Mouse (Mus musculus) hindbrain, postnatal 0 days (tissue): ENCODE data around the gene Plcb4. TPM values are rescaled to one million over a fixed set of nuclear protein-coding genes. Genes with fewer than 3 reads are reported as not detected.

Experiments
- ATAC-seq: fragments of 200-750 bp; cut with Nextera tagmentation; 2 replicates; pipeline ENCODE4 v1.8.0; 2017; ENCODE audit warnings: mild to moderate bottlenecking, moderate TSS enrichment, moderate library complexity
- DNase-seq: peaks from one replicate; pipeline ENCODE4 v3.0.0-alpha.2; 2015; ENCODE audit warnings: low spot score
- H3K27ac ChIP-seq: fragments of 300-500 bp; sonication (generic); 2 replicates; pipeline ENCODE4 v1.5.1; 2014; ENCODE audit warnings: mild to moderate bottlenecking
- H3K27me3 ChIP-seq: fragments of 300-500 bp; sonication (generic); 2 replicates; pipeline ENCODE4 v1.6.1; 2014; ENCODE audit warnings: low read length, mixed read lengths; ENCODE audit not compliant: insufficient read depth
- H3K36me3 ChIP-seq: fragments of 300-500 bp; sonication (generic); 2 replicates; pipeline ENCODE4 v1.6.1; 2014; ENCODE audit warnings: low read length, mixed read lengths; ENCODE audit not compliant: insufficient read depth
- H3K4me1 ChIP-seq: fragments of 300-500 bp; sonication (generic); 2 replicates; pipeline ENCODE4 v1.6.1; 2014; ENCODE audit warnings: antibody characterized with exemption, low read length, mixed read lengths; ENCODE audit not compliant: insufficient read depth
- H3K4me2 ChIP-seq: fragments of 300-500 bp; sonication (generic); 2 replicates; pipeline ENCODE4 v1.6.1; 2014; ENCODE audit warnings: low read depth, mild to moderate bottlenecking, low read length, moderate library complexity, mixed read lengths
- H3K4me3 ChIP-seq: fragments of 300-500 bp; sonication (generic); 2 replicates; pipeline ENCODE4 v1.5.1; 2014; ENCODE audit warnings: low read length
- H3K9ac ChIP-seq: fragments of 300-500 bp; sonication (generic); replicated peaks from 2 replicates; pipeline ENCODE4 v1.6.1; 2014; ENCODE audit warnings: mild to moderate bottlenecking, low read length, moderate library complexity, mixed read lengths
- H3K9me3 ChIP-seq: fragments of 300-500 bp; sonication (generic); 2 replicates; pipeline ENCODE4 v1.6.1; 2016; ENCODE audit warnings: low read length, mixed read lengths
- CTCF ChIP-seq: IDR thresholded peaks from 2 replicates; pipeline ENCODE4 v1.5.1; 2016; ENCODE audit warnings: antibody characterized with exemption, control low read depth, low read depth
- WGBS: fragments of 180-500 bp; shearing (Covaris S2); extraction: QIAGEN DNeasy Blood & Tissue Kit; methylation state at CpG from one replicate; pipeline ENCODE4 v1.1.7; 2014; 5-methylcytosine and 5-hydroxymethylcytosine counted together
- polyA plus RNA-seq: library from polyadenylated mRNA; unstranded; fragments of >200 nt; fragmentation: Nextera tagmentation; extraction: Ambion mirVana; gene quantifications from 2 replicates; pipeline ENCODE4 v1.2.1, GENCODE M21; 2015
- total RNA-seq: library from RNA; depleted of rRNA; stranded (reverse); fragments of >200 nt; gene quantifications from 2 replicates; pipeline ENCODE4 v1.2.3, GENCODE M21; 2014

Plcb4 gene
- total and polyA plus RNA-seq, 2 experiments from 2014 or later = 43.0 to 46.9 TPM

GRCm38 (mm10) chr2:135738950-135739349, 80.1 kb downstream of the Plcb4 start:
- Histone ChIP-seq H3K4me2 (no peak overlapping the region), H3K9me3 (no peaks in the 10 kb centered on the region), H3K36me3 (no peaks in the 10 kb centered on the region), H3K4me1 (0 out of 2 replicates have a peak, but pooled peaks cover 4% of the 10 kb centered on the region), H3K27ac (no peak overlapping the region), H3K4me3 (no peak overlapping the region), H3K27me3 (no peaks in the 10 kb centered on the region), H3K9ac (no peak overlapping the region)
- no peak for DNase-seq
- no peak for TF ChIP-seq CTCF
- no peak for ATAC-seq
- WGBS = 79% methylated on average over 1 of the region's 1 CpGs

GRCm38 (mm10) chr2:135742954-135743700, 84.3 kb downstream of the Plcb4 start:
- DNase-seq (peak; percentile 74), ATAC-seq (peak; percentile 75)
- 24% methylated on average over 10 of the region's 10 CpGs for WGBS
- H3K9ac ChIP-seq = no peak overlapping the region
- H3K9me3 ChIP-seq = no peaks in the 10 kb centered on the region
- no peaks in the 10 kb centered on the region for H3K36me3 ChIP-seq
- H3K27me3 ChIP-seq = no peaks in the 10 kb centered on the region
- H3K4me1 ChIP-seq = 0 out of 2 replicates have a peak, but pooled peaks cover 4% of the 10 kb centered on the region
- peak overlapping the region; percentile 64; the same call in 1 of the 2 replicates for H3K27ac ChIP-seq
- no peak overlapping the region for H3K4me3 ChIP-seq
- H3K4me2 ChIP-seq = no peak overlapping the region
- no peak for TF ChIP-seq CTCF

- no peak for TF ChIP-seq CTCF
- Histone ChIP-seq H3K4me1 (0 out of 2 replicates have a peak, but pooled peaks cover 4% of the 10 kb centered on the region), H3K9ac (no peak overlapping the region), H3K4me3 (no peak overlapping the region), H3K27ac (no peak overlapping the region), H3K4me2 (0 out of 2 replicates have a peak overlapping the region, but pooled peaks have one; percentile 18), H3K9me3 (no peaks in the 10 kb centered on the region), H3K36me3 (no peaks in the 10 kb centered on the region), H3K27me3 (no peaks in the 10 kb centered on the region)
- ATAC-seq (0 out of 2 replicates have a peak, but pooled peaks have one; percentile 27), DNase-seq (no peak)
- 56% methylated on average over 8 of the region's 8 CpGs for WGBS
These were observed 85.9 kb downstream of the Plcb4 start for GRCm38 (mm10) chr2:135744711-135745110.

- Histone ChIP-seq H3K4me3 (no peak overlapping the region), H3K9me3 (no peaks in the 10 kb centered on the region), H3K27ac (no peak overlapping the region), H3K36me3 (no peaks in the 10 kb centered on the region), H3K9ac (no peak overlapping the region), H3K27me3 (no peaks in the 10 kb centered on the region), H3K4me1 (0 out of 2 replicates have a peak, but pooled peaks cover 4% of the 10 kb centered on the region), H3K4me2 (0 out of 2 replicates have a peak overlapping the region, but pooled peaks have one; percentile 18)
- DNase-seq = no peak
- 48% methylated on average over 7 of the region's 7 CpGs for WGBS
- peak; percentile 49 for TF ChIP-seq CTCF
- ATAC-seq = no peak
These were observed 86.3 kb downstream of the Plcb4 start for GRCm38 (mm10) chr2:135745126-135745525.

- 92% methylated on average over 5 of the region's 5 CpGs for WGBS
- no peaks in the 10 kb centered on the region for H3K36me3 ChIP-seq
- H3K27ac ChIP-seq = no peak overlapping the region
- no peaks in the 10 kb centered on the region for H3K4me1 ChIP-seq
- DNase-seq (no peak), ATAC-seq (no peak)
- H3K4me3 ChIP-seq = no peak overlapping the region
- H3K9ac ChIP-seq = no peak overlapping the region
- H3K27me3 ChIP-seq = no peaks in the 10 kb centered on the region
- H3K4me2 ChIP-seq = no peak overlapping the region
- no peaks in the 10 kb centered on the region for H3K9me3 ChIP-seq
- TF ChIP-seq CTCF = no peak
These were observed 89.6 kb downstream of the Plcb4 start for GRCm38 (mm10) chr2:135748441-135748840.

GRCm38 (mm10) chr2:135749606-135750005, 90.8 kb downstream of the Plcb4 start:
- WGBS = 65% methylated on average over 15 of the region's 15 CpGs
- no peaks in the 10 kb centered on the region for H3K9me3 ChIP-seq
- H3K36me3 ChIP-seq = no peaks in the 10 kb centered on the region
- ATAC-seq (no peak), DNase-seq (no peak)
- H3K27me3 ChIP-seq = no peaks in the 10 kb centered on the region
- H3K9ac ChIP-seq = no peak overlapping the region
- H3K4me1 ChIP-seq = no peaks in the 10 kb centered on the region
- no peak overlapping the region for H3K4me3 ChIP-seq
- H3K4me2 ChIP-seq = no peak overlapping the region
- no peak overlapping the region for H3K27ac ChIP-seq
- no peak for TF ChIP-seq CTCF

- TF ChIP-seq CTCF = no peak
- no peak for DNase-seq
- H3K27ac ChIP-seq = no peak overlapping the region
- no peak overlapping the region for H3K4me3 ChIP-seq
- 88% methylated on average over 5 of the region's 5 CpGs for WGBS
- ATAC-seq = no peak
- H3K4me1 ChIP-seq = no peaks in the 10 kb centered on the region
- H3K9ac ChIP-seq = no peak overlapping the region
- no peak overlapping the region for H3K4me2 ChIP-seq
- H3K36me3 ChIP-seq = no peaks in the 10 kb centered on the region
- no peaks in the 10 kb centered on the region for H3K9me3 ChIP-seq
- H3K27me3 ChIP-seq = no peaks in the 10 kb centered on the region
These were observed 91.9 kb downstream of the Plcb4 start for GRCm38 (mm10) chr2:135750748-135751147.
